Comparison of ENCODE assay signal across 7 mouse cellular contexts in the genomic region with DNA sequence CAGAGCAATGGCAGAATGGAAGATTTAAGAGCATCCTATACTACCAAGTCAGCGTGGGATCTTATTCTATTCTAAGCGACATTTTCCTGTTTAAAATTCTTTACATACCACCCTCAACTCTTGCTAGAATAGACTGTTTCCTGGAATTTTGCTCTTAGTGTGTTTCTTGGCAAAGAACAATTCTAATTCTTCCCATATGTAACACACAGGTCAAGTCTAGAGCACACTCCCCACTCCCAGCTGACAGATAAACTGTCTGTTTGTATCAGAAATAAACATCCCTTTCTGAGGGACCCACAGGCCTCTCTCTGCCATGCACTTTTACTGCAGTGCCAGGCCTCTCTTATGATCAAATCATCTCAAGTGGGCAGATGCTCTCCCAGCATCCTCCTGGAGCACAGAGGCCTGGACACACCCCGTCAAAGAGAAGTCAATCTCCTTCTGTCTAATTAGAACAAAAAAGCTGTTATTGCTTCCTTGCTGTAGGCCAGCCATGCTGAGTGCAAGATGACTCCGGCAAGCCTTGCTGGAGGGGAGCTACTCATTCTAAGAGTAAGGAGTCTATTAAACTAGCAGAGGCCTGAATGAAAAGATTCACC.
A peak's percentile ranks its signal among the peaks of the same experiment; 100 is the strongest.
DNase-seq lines count a peak whose midpoint lies in the region; ATAC-seq and TF ChIP-seq lines count a peak whose summit lies in the region.

No protein-coding gene starts in this region.

- H3K4me2 ChIP-seq in heart, embryonic 15.5 days, result no peak overlapping the region
- no peak overlapping the region for H3K4me2 ChIP-seq in midbrain, embryonic 13.5 days (replicated peaks)
- H3K4me2 ChIP-seq in forebrain, postnatal 0 days (ENCODE audit: low read depth), result no peak overlapping the region

- WGBS in heart, embryonic 15.5 days, result 42% methylated on average over 4 of the region's 4 CpGs
- 84% methylated on average over 4 of the region's 4 CpGs for WGBS in midbrain, embryonic 13.5 days
- 69% methylated on average over 4 of the region's 4 CpGs for WGBS in midbrain, embryonic 10.5 days
- 71% methylated on average over 4 of the region's 4 CpGs for WGBS in forebrain, postnatal 0 days

- H3K4me1 ChIP-seq in heart, embryonic 15.5 days (replicated peaks), result peaks cover 39% of the 10 kb centered on the region
- no peaks in the 10 kb centered on the region for H3K4me1 ChIP-seq in midbrain, embryonic 13.5 days (replicated peaks)
- peaks cover 24% of the 10 kb centered on the region for H3K4me1 ChIP-seq in midbrain, embryonic 10.5 days
- H3K4me1 ChIP-seq in forebrain, postnatal 0 days (ENCODE audit: insufficient read depth), result no peaks in the 10 kb centered on the region

- ATAC-seq in heart, embryonic 15.5 days (replicated peaks; ENCODE audit: insufficient number of reproducible peaks, insufficient read depth, low FRiP score, low read depth), result peak; percentile 42; the same call in 1 of the 2 replicates
- ATAC-seq in midbrain, embryonic 13.5 days, result no peak
- ATAC-seq in forebrain, postnatal 0 days, result peak; percentile 36

- H3K27me3 ChIP-seq in heart, embryonic 15.5 days, result no peaks in the 10 kb centered on the region
- H3K27me3 ChIP-seq in midbrain, embryonic 13.5 days, result no peaks in the 10 kb centered on the region
- no peaks in the 10 kb centered on the region for H3K27me3 ChIP-seq in midbrain, embryonic 10.5 days (ENCODE audit: low read depth, poor library complexity, severe bottlenecking)
- no peaks in the 10 kb centered on the region for H3K27me3 ChIP-seq in forebrain, postnatal 0 days (ENCODE audit: insufficient read depth, low read length)

- no peak for TF ChIP-seq CTCF in forebrain, postnatal 0 days (IDR thresholded peaks at IDR 0.05; ENCODE audit: low read depth)

- H3K9ac ChIP-seq in heart, embryonic 15.5 days, result no peak overlapping the region
- no peak overlapping the region for H3K9ac ChIP-seq in midbrain, embryonic 13.5 days (replicated peaks)
- no peak overlapping the region for H3K9ac ChIP-seq in forebrain, postnatal 0 days

- intact Hi-C loops in heart, postnatal 25 days (cut with DNase I), result no loop called here

- no peak for DNase-seq in heart, postnatal 25 days (ENCODE audit: low spot score)
- no peak for DNase-seq in midbrain, embryonic 10.5 days (ENCODE audit: low spot score)
- no peak for DNase-seq in forebrain, postnatal 0 days
- DNase-seq in telencephalon, adult 2 months (ENCODE audit: low read depth, low spot score), result peak; percentile 31
- no peak for DNase-seq in frontal cortex, postnatal 14 days (ENCODE audit: low spot score in 2 of 2)

- H3K27ac ChIP-seq in heart, embryonic 15.5 days, result peak overlapping the region; percentile 80
- H3K27ac ChIP-seq in midbrain, embryonic 13.5 days, result peak overlapping the region; percentile 20; the same call in 1 of the 2 replicates
- no peak overlapping the region for H3K27ac ChIP-seq in midbrain, embryonic 10.5 days (replicated peaks)
- H3K27ac ChIP-seq in forebrain, postnatal 0 days (ENCODE audit: low read depth, low read length), result no peak overlapping the region; the same call in 1 of the 2 replicates

- H3K4me3 ChIP-seq in heart, embryonic 15.5 days, result no peak overlapping the region
- no peak overlapping the region for H3K4me3 ChIP-seq in midbrain, embryonic 13.5 days (replicated peaks)
- no peak overlapping the region for H3K4me3 ChIP-seq in midbrain, embryonic 10.5 days
- no peak overlapping the region for H3K4me3 ChIP-seq in forebrain, postnatal 0 days (ENCODE audit: low read depth, low read length)

- H3K36me3 ChIP-seq in heart, embryonic 15.5 days, result no peaks in the 10 kb centered on the region
- H3K36me3 ChIP-seq in midbrain, embryonic 13.5 days, result no peaks in the 10 kb centered on the region
- no peaks in the 10 kb centered on the region for H3K36me3 ChIP-seq in midbrain, embryonic 10.5 days
- no peaks in the 10 kb centered on the region for H3K36me3 ChIP-seq in forebrain, postnatal 0 days (ENCODE audit: insufficient read depth)

- H3K9me3 ChIP-seq in heart, embryonic 15.5 days (replicated peaks), result no peaks in the 10 kb centered on the region
- no peaks in the 10 kb centered on the region for H3K9me3 ChIP-seq in midbrain, embryonic 13.5 days
- no peaks in the 10 kb centered on the region for H3K9me3 ChIP-seq in midbrain, embryonic 10.5 days (replicated peaks)
- no peaks in the 10 kb centered on the region for H3K9me3 ChIP-seq in forebrain, postnatal 0 days (ENCODE audit: low read length)

Comparison
In these comparisons a context has a peak if more than half of its experiments do, and no peak if none do; other contexts are left out.
1. H3K27ac ChIP-seq: peak in heart, embryonic 15.5 days (single experiment) and midbrain, embryonic 13.5 days (single experiment); none in midbrain, embryonic 10.5 days (single experiment) and forebrain, postnatal 0 days (single experiment).